11 mouse cellular contexts compared by ENCODE assay signal in the genomic region with DNA sequence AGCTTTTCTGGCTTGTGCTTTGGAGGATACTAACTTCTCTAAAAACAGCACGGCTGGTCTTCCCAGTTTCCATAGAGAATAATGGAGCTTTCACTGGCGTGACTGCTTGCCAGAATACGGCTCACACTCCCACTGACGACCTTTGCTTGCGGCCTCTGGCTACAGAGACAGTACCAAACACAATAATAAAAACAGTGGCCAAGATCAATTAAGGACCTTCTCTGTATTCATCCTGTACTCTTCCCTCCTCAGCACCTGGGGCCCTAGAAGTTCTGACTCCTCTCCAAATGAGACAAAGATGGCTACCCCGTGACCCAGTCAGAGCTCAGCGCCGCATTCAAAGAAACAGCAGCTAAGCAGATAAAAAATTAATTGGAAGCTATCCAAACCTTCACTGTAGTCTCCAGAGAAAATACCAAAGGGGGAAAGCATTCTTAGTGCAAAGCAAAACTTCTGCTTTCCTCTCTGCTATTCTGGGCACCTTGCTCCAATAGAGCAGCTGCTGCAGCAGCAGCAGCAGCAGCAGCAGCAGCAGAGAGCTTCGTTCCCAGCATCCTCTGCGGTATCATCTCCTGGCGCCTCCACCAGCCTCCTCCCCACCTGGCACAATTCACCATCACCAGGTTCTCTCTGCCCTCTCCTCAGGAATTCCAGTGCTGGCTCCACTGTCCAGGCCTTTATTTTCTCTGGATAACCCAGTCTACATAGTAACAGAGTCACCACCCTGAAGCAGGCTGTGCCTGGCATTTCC. TPM values are rescaled to one million over a fixed set of nuclear protein-coding genes. Genes with fewer than 3 reads are reported as not detected.
DNase-seq lines count a peak whose midpoint lies in the region; ATAC-seq and TF ChIP-seq lines count a peak whose summit lies in the region.
"Had no signal": no experiment of that assay in that cellular context is flagged by ENCODE, and none has a peak within 500 bp of the region (broad histone marks: within the 10 kb centered on the region; RNA-seq: fewer than 3 reads in every experiment).

No protein-coding gene starts in this region.

- H3K4me3 ChIP-seq in heart, embryonic 11.5 days (ENCODE audit: low read depth, low read length), result no peak overlapping the region
- H3K4me3 ChIP-seq in cerebellum, adult 2 months (replicated peaks; ENCODE audit: insufficient read depth, low read depth, low read length), result no peak overlapping the region
- H3K4me3 ChIP-seq: liver, embryonic 15.5 days had no signal

- no peak overlapping the region for H3K27ac ChIP-seq in heart, embryonic 11.5 days (ENCODE audit: low read depth, low read length)
- H3K27ac ChIP-seq in cerebellum, adult 2 months (ENCODE audit: insufficient read depth, low read length), result no peak overlapping the region
- H3K27ac ChIP-seq: liver, embryonic 15.5 days had no signal

- TF ChIP-seq POLR2A in cerebellum, adult 2 months (IDR thresholded peaks at IDR 0.05; ENCODE audit: borderline replicate concordance, insufficient read depth, low read length), result no peak

- no peak for ATAC-seq in heart, embryonic 11.5 days (replicated peaks; ENCODE audit: insufficient number of reproducible peaks, low FRiP score, low TSS enrichment)
- ATAC-seq in CD4-positive, CD25-positive, alpha-beta regulatory T cell, adult 4 months, result no peak

- DNase-seq in heart, adult 11 months, result peak; percentile 92
- DNase-seq in urinary bladder, postnatal 14 days (ENCODE audit: low spot score), result peak; percentile 20
- no peak for DNase-seq in urinary bladder, postnatal 25 days (ENCODE audit: low spot score)
- DNase-seq in kidney, postnatal 4 days, result peak; percentile 56 to 68
- no peak for DNase-seq in B cell, adult 2 months
- no peak for DNase-seq in cerebellum, adult 2 months

- no peaks in the 10 kb centered on the region for H3K36me3 ChIP-seq in heart, embryonic 11.5 days (ENCODE audit: control insufficient read depth, insufficient read depth, low read length)
- H3K36me3 ChIP-seq: liver, embryonic 15.5 days had no signal

- no peaks in the 10 kb centered on the region; the same call in 1 of the 2 replicates for H3K4me1 ChIP-seq in heart, embryonic 11.5 days (ENCODE audit: control insufficient read depth, insufficient read depth, low read length)
- no peaks in the 10 kb centered on the region for H3K4me1 ChIP-seq in cerebellum, adult 2 months (ENCODE audit: control insufficient read depth, insufficient read depth, low read length)
- H3K4me1 ChIP-seq: liver, embryonic 15.5 days had no signal

- H3K9ac ChIP-seq in heart, embryonic 11.5 days (ENCODE audit: low read depth, low read length), result no peak overlapping the region
- H3K9ac ChIP-seq: liver, embryonic 15.5 days had no signal

- H3K27me3 ChIP-seq in heart, embryonic 11.5 days (ENCODE audit: control insufficient read depth, insufficient read depth, low read length), result no peaks in the 10 kb centered on the region
- H3K27me3 ChIP-seq in cerebellum, adult 2 months (ENCODE audit: control insufficient read depth, insufficient read depth, low read length), result no peaks in the 10 kb centered on the region
- H3K27me3 ChIP-seq: liver, embryonic 15.5 days had no signal

- H3K4me2 ChIP-seq in heart, embryonic 11.5 days, result no peak overlapping the region
- H3K4me2 ChIP-seq: liver, embryonic 15.5 days had no signal

- WGBS in heart, embryonic 11.5 days (ENCODE audit: insufficient replicate concordance), result 72% methylated on average over 11 of the region's 11 CpGs
- 19% methylated on average over 11 of the region's 11 CpGs for WGBS in cerebellum, adult 2 months

- TF ChIP-seq CTCF in cerebellum, adult 2 months (IDR thresholded peaks at IDR 0.05; ENCODE audit: borderline replicate concordance, insufficient read depth, low read depth, low read length), result no peak

- H3K9me3 ChIP-seq in heart, embryonic 11.5 days (replicated peaks; ENCODE audit: control insufficient read depth, low read length), result no peaks in the 10 kb centered on the region
- H3K9me3 ChIP-seq: liver, embryonic 15.5 days had no signal

RNA-seq across cellular contexts. Expression of a gene that starts 20.6 kb away (rescaled TPM):
- polyA plus RNA-seq in heart, embryonic 11.5 days (2014; fragmentation: Nextera tagmentation; extraction: Ambion mirVana), result 0.72 and 1.1 TPM in 2 replicates
- not detected for polyA plus RNA-seq in CD4-positive, CD25-positive, alpha-beta regulatory T cell, adult 4 months (2017; shearing (Covaris generic))
- 6.8 and 9.1 TPM in 2 replicates for polyA plus RNA-seq in cerebellum, adult 2 months (2012; rRNA removed)

RNA-seq across cellular contexts. Expression of a gene that starts 26.9 kb away (rescaled TPM):
- polyA plus RNA-seq in heart, embryonic 11.5 days (2014; fragmentation: Nextera tagmentation; extraction: Ambion mirVana), result not detected in 2 replicates
- not detected for polyA plus RNA-seq in CD4-positive, CD25-positive, alpha-beta regulatory T cell, adult 4 months (2017; shearing (Covaris generic))
- not detected in 2 replicates for polyA plus RNA-seq in cerebellum, adult 2 months (2012; rRNA removed)
- polyA plus RNA-seq: cortical plate, adult 2 months; liver, embryonic 15.5 days; testis, adult 2 months had no signal

Comparison
In these comparisons a context has a peak if more than half of its experiments do, and no peak if none do; other contexts are left out.
1. DNase-seq: peak in heart, adult 11 months (single experiment), urinary bladder, postnatal 14 days (single experiment) and kidney, postnatal 4 days (2 of 2); none in urinary bladder, postnatal 25 days (single experiment), B cell, adult 2 months (0 of 2) and cerebellum, adult 2 months (0 of 2).